Mouse (Mus musculus) neutrophil, adult 5-6 weeks (primary cell): Measurements from ENCODE around the gene Commd2. TPM values are rescaled to one million over a fixed set of nuclear protein-coding genes. Genes with fewer than 3 reads are reported as not detected.

Source experiments
- ATAC-seq: fragments of 151-379, 151-347 bp; 2 replicates; pipeline ENCODE4 v1.8.0; 2017; ENCODE audit warnings: mild to moderate bottlenecking, moderate TSS enrichment; ENCODE audit not compliant: insufficient number of reproducible peaks, poor library complexity, low FRiP score, severe bottlenecking; ENCODE audit errors: extremely low read depth
- total RNA-seq: library from RNA; stranded (forward); fragments of 200-1000 nt; gene quantifications from 2 replicates; pipeline ENCODE4 v1.2.3, GENCODE M21; 2017

Gene Commd2
- total RNA-seq, 1 experiment from 2014 or later = 24.2 TPM

- 0 out of 2 replicates have a peak, but pooled peaks have one; percentile 23 for ATAC-seq
Observed at GRCm38 (mm10) chr3:57625275-57625997, 26.1 kb downstream of the Commd2 start.

- ATAC-seq = no peak
Observed at GRCm38 (mm10) chr3:57619718-57620117, 31.8 kb downstream of the Commd2 start.

DNA sequence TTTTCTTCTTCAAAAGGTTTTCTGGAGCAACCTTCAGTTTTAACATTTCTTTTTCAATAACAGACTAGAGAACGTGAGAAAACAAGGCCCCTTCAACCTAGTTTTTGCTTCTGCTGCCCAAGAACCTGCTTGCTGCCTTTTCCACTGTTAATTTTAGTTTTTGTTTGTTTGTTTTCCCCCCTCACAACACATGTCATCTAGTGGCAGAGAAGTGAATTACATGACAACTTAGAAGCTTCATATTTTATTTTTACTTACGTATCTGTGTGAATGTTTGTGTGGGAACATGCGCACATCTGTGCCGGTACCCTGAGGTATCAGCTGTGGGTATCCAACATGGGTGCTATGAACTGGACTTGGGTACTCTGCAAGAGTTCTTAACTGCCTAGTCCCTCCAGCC, 35.9 kb downstream of the Commd2 start:
- ATAC-seq = no peak

DNA sequence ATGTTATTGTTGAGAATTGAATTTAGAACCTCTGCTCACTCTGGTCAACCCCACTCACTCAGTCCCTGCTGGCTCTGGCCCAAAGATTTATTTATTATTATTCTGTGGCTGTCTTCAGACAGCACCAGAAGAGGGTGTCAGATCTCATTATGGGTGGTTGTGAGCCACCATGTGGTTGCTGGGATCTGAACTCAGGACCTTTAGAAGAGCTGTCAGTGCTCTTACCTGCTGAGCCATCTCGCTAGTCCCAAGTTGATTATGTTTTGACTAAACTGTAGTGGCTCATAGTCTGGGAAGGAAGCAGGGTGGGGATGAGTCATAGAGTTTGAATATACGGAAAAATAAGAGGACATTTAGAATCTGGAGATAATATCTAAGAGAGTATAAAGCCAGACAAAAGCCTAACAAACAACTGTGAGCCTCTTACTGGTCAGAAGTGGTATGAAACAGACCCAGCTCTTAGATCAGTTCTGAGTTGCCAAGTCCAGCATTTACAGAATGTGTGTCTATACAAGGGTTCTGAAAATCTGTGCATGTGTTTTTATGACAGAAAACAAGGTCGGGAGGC, 39.0 kb downstream of the Commd2 start:
- no peak for ATAC-seq

GRCm38 (mm10) chr3:57611776-57612175, 39.7 kb downstream of the Commd2 start:
- ATAC-seq = no peak

DNA sequence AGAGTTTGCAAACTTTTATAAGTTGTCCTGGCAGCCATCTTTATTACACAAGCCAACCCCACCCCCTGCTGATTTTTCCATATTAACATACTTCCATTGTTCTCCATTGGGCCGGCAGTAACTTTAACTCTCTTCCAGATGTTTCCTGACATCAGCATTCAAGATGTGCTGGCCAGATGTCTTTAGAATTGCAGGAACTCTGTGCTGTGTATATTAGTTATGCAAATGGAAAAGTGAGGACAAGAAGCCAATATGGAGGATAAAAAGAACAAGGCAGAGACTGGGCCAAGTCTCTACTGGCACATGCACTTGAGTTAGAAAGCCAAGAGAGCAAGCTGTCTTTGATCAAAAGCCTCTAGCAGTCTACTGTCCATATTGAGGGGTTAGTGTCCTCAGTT, 46.9 kb downstream of the Commd2 start:
- no peak for ATAC-seq

GRCm38 (mm10) chr3:57603891-57604617, 47.5 kb downstream of the Commd2 start:
- no peak for ATAC-seq

- ATAC-seq = no peak
Observed at GRCm38 (mm10) chr3:57602610-57603009, 48.9 kb downstream of the Commd2 start.

DNA sequence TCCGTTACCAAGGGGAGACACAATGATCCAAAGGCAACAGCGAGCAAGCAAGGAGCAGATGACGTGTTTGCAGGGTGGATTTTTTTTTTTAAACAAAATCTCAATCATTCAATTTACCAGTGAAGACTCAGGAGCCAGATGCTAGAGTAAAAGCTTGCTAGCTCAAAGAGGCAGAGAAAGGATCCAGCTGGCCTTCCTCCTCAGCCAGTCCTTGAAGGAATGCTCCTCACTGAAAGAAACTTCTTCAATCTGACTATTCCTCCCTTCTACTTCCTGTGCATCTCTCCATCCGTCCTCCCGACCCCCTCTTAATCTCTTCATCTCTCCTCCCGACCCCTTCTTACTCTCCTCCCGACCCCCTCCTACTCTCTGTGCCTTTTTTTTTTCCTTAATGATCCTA, 54.9 kb downstream of the Commd2 start:
- ATAC-seq = no peak

DNA sequence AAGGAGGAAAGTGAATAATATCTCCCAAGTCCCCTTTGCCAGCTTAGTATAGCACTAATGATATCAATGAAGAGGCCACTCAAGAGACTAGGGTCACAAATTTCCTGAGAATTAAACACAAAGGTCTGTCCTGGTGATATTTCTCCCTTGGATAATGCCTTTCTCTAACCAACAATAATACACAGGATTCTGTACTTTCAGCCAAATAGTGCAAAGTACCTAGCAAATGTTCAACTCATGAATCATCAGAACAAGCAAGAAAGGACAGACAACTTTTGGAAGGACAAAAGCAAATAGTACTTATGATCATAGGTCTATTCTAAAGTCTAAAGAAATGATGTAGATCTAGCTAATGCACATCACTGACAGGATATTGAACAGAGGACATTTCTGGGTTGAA, 56.0 kb downstream of the Commd2 start:
- no peak for ATAC-seq

Other genes starting within 250 kb of the Commd2 start
- not detected in 2 replicates for gene Tm4sf4, start 226.4 kb downstream of the Commd2 start, total RNA-seq
- 0.61 and 0.93 TPM in 2 replicates for gene Wwtr1, start 75.8 kb downstream of the Commd2 start, total RNA-seq
- 0.23 TPM in 1 of 2 replicates, not detected in the other for gene Ankub1, start 41.1 kb upstream of the Commd2 start, total RNA-seq
- 165 and 192 TPM in 2 replicates for gene Rnf13, start 84.3 kb upstream of the Commd2 start, total RNA-seq
- 2.2 and 3.1 TPM in 2 replicates for gene Pfn2, start 196.4 kb upstream of the Commd2 start, total RNA-seq